Mouse (Mus musculus) T-helper 2 cell (primary cell): ENCODE measurements at regions not wholly inside any gene's neighbourhood (a gene's known extent, or its start where the extent isn't known, plus 50 kb on each side); places are given as distances from the start of the nearest gene placed in this dataset.

ENCODE experiments used
- in situ Hi-C: fragments of 300-600 bp; cut with MboI, MseI; formaldehyde crosslinking; loops from one replicate; pipeline ENCODE4 v1.15.1; 2025; ENCODE audit warnings: high pct_unique_total_duplicates

DNA sequence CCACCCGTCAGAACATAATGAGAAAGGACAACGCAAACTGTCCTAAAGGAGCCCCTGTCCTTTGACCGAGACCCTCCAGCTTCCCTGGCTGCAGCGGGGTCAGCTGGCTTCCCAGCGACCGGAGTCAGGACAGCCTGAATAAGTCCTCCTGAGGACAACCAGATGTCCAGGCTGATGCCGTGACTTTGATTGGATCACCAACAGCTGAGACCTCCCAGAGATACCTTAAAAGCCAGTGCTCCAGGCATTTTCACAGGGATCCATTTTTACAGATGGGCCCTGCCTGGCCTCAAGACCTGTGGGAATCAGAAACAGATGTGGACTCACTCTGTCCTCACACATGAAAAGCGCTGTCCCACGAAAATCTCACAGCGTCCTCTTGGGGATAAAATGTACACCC, 158.7 kb upstream of the Foxq1 start:
- in situ Hi-C loops = no loop called here

- in situ Hi-C loops = no loop called here
These were observed 155.5 kb upstream of the Foxq1 start for GRCm38 (mm10) chr13:31400401-31400800.

GRCm38 (mm10) chr13:31405312-31405711, 150.6 kb upstream of the Foxq1 start:
- in situ Hi-C loops = no loop called here

- in situ Hi-C loops = no loop called here
These were observed 147.4 kb upstream of the Foxq1 start for GRCm38 (mm10) chr13:31408439-31409122.

- in situ Hi-C loops = no loop called here
These were observed 146.8 kb upstream of the Foxq1 start for GRCm38 (mm10) chr13:31409123-31409513.

DNA sequence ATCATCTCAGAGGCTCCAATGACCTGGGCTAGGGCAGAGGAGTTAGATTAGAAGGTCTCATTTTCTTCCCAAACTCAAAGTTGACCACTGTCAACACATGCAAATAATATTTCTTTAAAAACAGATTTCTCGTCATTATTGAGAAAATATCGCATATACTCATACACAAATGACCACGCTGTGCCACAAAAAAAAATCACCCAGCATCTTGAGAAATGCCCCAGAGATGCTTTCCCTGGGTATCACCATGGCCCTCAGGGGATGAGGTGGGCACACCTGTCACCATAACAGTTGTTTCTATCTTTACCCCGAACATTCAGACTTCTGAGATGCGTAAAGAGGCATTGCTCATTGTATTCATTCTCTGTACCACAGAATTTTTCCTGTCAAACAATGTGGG, 134.4 kb upstream of the Foxq1 start:
- in situ Hi-C loops = no loop called here

- in situ Hi-C loops = no loop called here
These were observed 132.3 kb upstream of the Foxq1 start for GRCm38 (mm10) chr13:31423599-31423998.

- in situ Hi-C loops = no loop called here
These were observed 130.0 kb upstream of the Foxq1 start for GRCm38 (mm10) chr13:31425825-31426500.

DNA sequence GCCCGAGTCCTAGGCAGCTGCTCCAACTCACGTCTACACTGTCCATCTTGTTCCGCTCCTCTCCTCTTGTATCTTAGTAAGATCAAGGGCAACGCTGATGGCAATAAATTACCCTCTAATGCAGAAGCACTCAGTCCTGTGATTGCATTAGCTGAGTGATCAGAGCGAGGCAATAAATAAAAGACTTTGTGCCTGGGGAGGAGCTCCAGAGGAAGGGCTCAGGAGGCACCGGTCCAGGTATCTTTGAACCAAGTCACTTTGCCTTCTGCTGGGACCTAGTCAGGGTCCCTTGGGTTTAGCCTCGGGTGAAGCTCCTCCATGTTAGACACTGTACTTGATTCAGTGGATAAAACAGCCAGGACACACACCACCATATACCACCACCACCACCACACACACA, 119.5 kb upstream of the Foxq1 start:
- in situ Hi-C loops = no loop called here

DNA sequence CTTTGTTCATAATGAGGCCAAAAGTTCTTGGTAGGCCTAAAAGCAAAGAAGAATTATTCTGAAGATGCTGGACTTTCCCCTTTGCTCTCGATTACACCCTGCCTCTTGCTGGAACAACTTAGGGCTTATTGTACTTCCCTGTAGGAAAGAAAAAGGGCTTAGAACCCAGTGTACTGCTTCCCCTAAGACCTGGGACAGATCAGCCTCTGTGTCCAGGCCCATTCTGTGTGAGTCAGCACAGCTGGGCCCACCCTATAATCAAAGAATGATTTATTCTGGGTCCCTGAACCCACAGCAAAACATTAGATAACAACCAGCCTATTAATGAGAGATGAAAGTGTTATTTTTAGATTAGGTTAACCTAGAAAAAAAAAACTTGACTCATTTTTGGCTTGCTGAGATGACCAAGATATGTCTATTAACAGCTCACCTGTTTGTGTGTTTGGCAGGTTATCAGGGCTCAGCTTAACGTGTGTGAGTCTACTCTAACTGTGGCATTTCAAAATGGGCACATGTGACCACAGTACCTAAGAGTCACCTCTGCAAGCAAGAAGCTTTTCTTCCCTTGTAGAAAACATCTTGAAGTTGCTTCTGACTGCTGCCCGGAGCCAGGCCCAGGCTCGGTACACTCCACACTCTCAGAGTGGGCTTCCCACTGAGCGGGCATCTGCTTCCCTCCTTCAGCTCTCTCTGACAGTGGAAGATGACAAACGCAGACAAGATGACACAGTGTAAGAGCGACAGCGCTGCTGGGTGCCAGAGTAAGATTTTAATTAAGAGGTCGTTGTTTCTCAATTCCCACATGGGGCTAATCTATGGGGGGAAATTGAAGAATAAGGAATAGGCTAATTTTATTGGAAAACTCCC, 115.9 kb upstream of the Foxq1 start:
- in situ Hi-C loops = no loop called here

DNA sequence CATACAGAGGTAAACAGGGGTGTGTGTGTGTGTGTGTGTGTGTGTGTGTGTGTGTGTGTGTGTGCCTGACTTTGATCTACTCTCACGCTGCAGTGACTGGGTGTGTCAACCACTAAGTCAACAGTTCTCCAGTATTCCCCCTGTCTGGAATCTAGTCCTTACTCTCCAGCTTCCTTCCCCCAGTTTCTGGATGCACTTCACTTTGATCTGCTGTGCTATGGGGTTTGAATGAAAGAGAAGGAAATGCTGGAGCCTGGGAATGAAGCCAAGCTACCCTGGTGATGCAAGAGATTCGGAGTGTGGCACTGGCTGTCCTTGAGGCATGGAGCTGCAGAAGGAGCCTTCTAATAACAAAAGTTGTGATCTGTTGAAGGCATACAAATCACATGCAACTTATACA, 97.1 kb upstream of the Foxq1 start:
- in situ Hi-C loops = loop anchor here (25.0 kb wide), 1 partner anchor 1847 kb away; no protein-coding TSS in a partner anchor

GRCm38 (mm10) chr13:31465141-31465540, 90.8 kb upstream of the Foxq1 start:
- in situ Hi-C loops = loop anchor here (25.0 kb wide), 1 partner anchor 1853 kb away; no protein-coding TSS in a partner anchor

- in situ Hi-C loops = loop anchor here (25.0 kb wide), 1 partner anchor 1853 kb away; no protein-coding TSS in a partner anchor
These were observed 90.2 kb upstream of the Foxq1 start for GRCm38 (mm10) chr13:31465711-31466110.

GRCm38 (mm10) chr13:31468131-31468530, 87.8 kb upstream of the Foxq1 start:
- in situ Hi-C loops = loop anchor here (25.0 kb wide), 1 partner anchor 1856 kb away; no protein-coding TSS in a partner anchor

- in situ Hi-C loops = loop anchor here (25.0 kb wide), 1 partner anchor 1857 kb away; no protein-coding TSS in a partner anchor
These were observed 87.0 kb upstream of the Foxq1 start for GRCm38 (mm10) chr13:31468983-31469382.

DNA sequence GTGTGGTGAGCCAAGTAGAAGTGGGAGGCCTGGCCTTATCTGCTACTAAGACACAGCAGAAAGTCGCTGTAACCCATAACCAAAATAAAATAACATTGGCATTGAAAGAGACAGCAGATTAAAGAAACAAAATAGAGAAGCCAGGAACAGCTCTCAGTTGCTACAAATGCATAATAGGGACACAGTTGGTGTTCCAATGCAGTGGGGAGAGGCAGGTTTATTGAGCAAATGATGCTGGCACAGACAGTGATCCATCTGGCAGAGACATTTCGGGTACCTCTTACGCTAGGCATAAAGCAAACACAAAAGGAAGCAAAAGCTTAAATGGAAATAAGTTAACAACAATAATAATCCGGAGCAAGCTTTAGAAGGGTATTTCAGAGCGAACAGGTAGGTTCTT, 83.6 kb upstream of the Foxq1 start:
- in situ Hi-C loops = loop anchor here (25.0 kb wide), 1 partner anchor 1860 kb away; no protein-coding TSS in a partner anchor

DNA sequence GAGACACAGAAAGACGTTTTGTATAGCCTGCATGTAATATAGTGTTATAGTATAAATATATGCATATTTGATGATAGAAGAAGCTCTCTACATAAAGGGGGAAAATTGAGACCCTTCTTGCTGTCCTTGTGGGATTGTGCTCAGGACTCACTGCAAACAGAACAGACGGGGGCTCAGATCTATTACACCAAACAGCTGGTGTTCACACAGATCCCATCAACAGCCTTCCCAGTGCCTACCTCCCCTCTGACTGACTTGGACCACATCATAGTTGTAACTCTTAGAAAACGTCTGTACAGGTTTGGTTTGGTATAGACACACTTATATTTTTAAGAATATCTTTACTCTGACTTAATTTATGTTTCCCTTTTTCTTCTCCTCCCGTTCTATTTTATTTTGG, 83.1 kb upstream of the Foxq1 start:
- in situ Hi-C loops = loop anchor here (25.0 kb wide), 1 partner anchor 1861 kb away; no protein-coding TSS in a partner anchor

DNA sequence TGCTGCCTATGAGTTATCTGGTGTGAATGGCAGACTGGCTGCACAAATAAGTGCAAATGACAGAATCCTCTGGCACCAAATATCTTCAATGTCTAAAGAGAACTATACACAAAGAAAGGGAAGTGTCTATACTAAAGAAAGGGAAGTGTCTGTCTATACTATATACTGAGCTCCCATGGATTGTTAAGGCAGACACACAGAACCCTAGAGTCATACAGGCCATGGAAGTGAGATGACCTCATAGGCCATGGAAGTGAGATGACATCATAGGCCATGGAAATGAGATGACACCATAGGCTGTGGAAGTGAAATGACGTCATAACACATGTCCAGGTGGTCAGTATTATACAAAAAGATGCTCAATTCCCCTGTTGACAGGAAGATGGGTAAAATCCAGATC, 82.7 kb upstream of the Foxq1 start:
- in situ Hi-C loops = loop anchor here (25.0 kb wide), 1 partner anchor 1861 kb away; no protein-coding TSS in a partner anchor

DNA sequence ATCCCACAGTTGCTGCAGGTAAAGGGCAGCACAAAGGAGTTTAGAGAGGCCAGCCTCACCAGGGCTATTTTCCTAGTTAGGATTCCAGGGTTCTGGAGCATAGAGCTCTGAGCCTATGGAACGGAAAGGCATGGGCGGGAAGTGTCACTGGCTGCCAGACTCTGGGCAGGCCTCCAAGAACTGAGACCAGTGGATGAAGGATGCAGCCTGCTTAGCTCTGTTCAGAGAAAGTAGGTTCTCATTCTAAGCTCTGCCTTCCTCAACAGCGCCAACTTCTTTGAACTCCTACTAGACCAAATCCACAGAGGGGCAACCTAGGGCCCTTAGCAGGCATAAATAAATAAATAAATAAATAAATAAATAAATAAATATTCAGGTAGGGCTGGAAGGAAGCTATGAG, 80.1 kb upstream of the Foxq1 start:
- in situ Hi-C loops = no loop called here

GRCm38 (mm10) chr13:31477171-31477867, 78.6 kb upstream of the Foxq1 start:
- in situ Hi-C loops = no loop called here

GRCm38 (mm10) chr13:31481105-31481844, 74.7 kb upstream of the Foxq1 start:
- in situ Hi-C loops = no loop called here
